ENCODE assay signal across 15 mouse cellular contexts in genomic region chr15:32306557-32307243, GRCm38 (mm10).
DNase-seq lines count a peak whose midpoint lies in the region; ATAC-seq and TF ChIP-seq lines count a peak whose summit lies in the region.
"Had no signal": no experiment of that assay in that cellular context is flagged by ENCODE, and none has a peak within 500 bp of the region (broad histone marks: within the 10 kb centered on the region; RNA-seq: fewer than 3 reads in every experiment).

No protein-coding gene starts in this region.

- WGBS in kidney, embryonic 14.5 days = 52% methylated on average over 6 of the region's 6 CpGs
- WGBS in intestine, embryonic 15.5 days = 44% methylated on average over 6 of the region's 6 CpGs
- 90% methylated on average over 6 of the region's 6 CpGs for WGBS in cerebellum, adult 2 months

- no peak overlapping the region for H3K27ac ChIP-seq in kidney, embryonic 14.5 days (ENCODE audit: low read depth, low read length)
- peak overlapping the region; percentile 42 for H3K27ac ChIP-seq in intestine, embryonic 15.5 days
- H3K27ac ChIP-seq in cerebellum, adult 2 months (ENCODE audit: insufficient read depth, low read length) = no peak overlapping the region
- H3K27ac ChIP-seq: left cerebral cortex, adult 2 months; liver, embryonic 13.5 days; midbrain, embryonic 13.5 days had no signal

- no peaks in the 10 kb centered on the region for H3K27me3 ChIP-seq in kidney, embryonic 14.5 days (ENCODE audit: control insufficient read depth, insufficient read depth, low read length)
- no peaks in the 10 kb centered on the region for H3K27me3 ChIP-seq in megakaryocyte, embryonic 14.5 days (replicated peaks)
- no peaks in the 10 kb centered on the region for H3K27me3 ChIP-seq in intestine, embryonic 15.5 days (replicated peaks)
- H3K27me3 ChIP-seq in cerebellum, adult 2 months (ENCODE audit: control insufficient read depth, insufficient read depth, low read length) = no peaks in the 10 kb centered on the region
- H3K27me3 ChIP-seq: liver, embryonic 13.5 days; midbrain, embryonic 13.5 days had no signal

- no peak overlapping the region for H3K4me2 ChIP-seq in kidney, embryonic 14.5 days (replicated peaks; ENCODE audit: low read depth, low read length)
- H3K4me2 ChIP-seq in intestine, embryonic 15.5 days (replicated peaks) = no peak overlapping the region
- H3K4me2 ChIP-seq: liver, embryonic 13.5 days; midbrain, embryonic 13.5 days had no signal

- no peak overlapping the region for H3K4me3 ChIP-seq in kidney, embryonic 14.5 days (ENCODE audit: low read length)
- H3K4me3 ChIP-seq in megakaryocyte, embryonic 14.5 days (replicated peaks) = peak overlapping the region; percentile 57
- no peak overlapping the region for H3K4me3 ChIP-seq in intestine, embryonic 15.5 days (replicated peaks)
- no peak overlapping the region for H3K4me3 ChIP-seq in cerebellum, adult 2 months (replicated peaks; ENCODE audit: insufficient read depth, low read depth, low read length)
- H3K4me3 ChIP-seq: left cerebral cortex, adult 2 months; liver, embryonic 13.5 days; midbrain, embryonic 13.5 days had no signal

- H3K36me3 ChIP-seq in kidney, embryonic 14.5 days (ENCODE audit: control insufficient read depth, insufficient read depth, low read length) = no peaks in the 10 kb centered on the region
- no peaks in the 10 kb centered on the region for H3K36me3 ChIP-seq in megakaryocyte, embryonic 14.5 days (replicated peaks; ENCODE audit: low read length)
- H3K36me3 ChIP-seq in intestine, embryonic 15.5 days = no peaks in the 10 kb centered on the region
- H3K36me3 ChIP-seq: liver, embryonic 13.5 days; midbrain, embryonic 13.5 days had no signal

- no peaks in the 10 kb centered on the region for H3K9me3 ChIP-seq in kidney, embryonic 14.5 days (ENCODE audit: control insufficient read depth, low read length)
- H3K9me3 ChIP-seq in megakaryocyte, embryonic 14.5 days = peaks cover 6% of the 10 kb centered on the region; the same call in 1 of the 2 replicates
- no peaks in the 10 kb centered on the region for H3K9me3 ChIP-seq in intestine, embryonic 15.5 days
- H3K9me3 ChIP-seq: liver, embryonic 13.5 days; midbrain, embryonic 13.5 days had no signal

- H3K4me1 ChIP-seq in kidney, embryonic 14.5 days (ENCODE audit: control insufficient read depth, insufficient read depth, low read length) = peaks cover 14% of the 10 kb centered on the region
- no peaks in the 10 kb centered on the region for H3K4me1 ChIP-seq in megakaryocyte, embryonic 14.5 days
- H3K4me1 ChIP-seq in intestine, embryonic 15.5 days (replicated peaks) = peaks cover 5% of the 10 kb centered on the region; the same call in 1 of the 2 replicates
- no peaks in the 10 kb centered on the region for H3K4me1 ChIP-seq in cerebellum, adult 2 months (ENCODE audit: control insufficient read depth, insufficient read depth, low read length)
- H3K4me1 ChIP-seq: liver, embryonic 13.5 days had no signal

- no peak for DNase-seq in kidney, adult 9 months
- no peak for DNase-seq in spleen, postnatal 14 days (ENCODE audit: low spot score in 2 of 2)
- DNase-seq in cerebellum, adult 2 months = no peak
- DNase-seq: adrenal gland, adult 2 months; cerebellum, adult 8-10 months; heart, postnatal 14 days; liver, embryonic 13.5 days; lung, postnatal 4 days had no signal

- peak; percentile 68; the same call in 1 of the 2 replicates for ATAC-seq in kidney, embryonic 14.5 days (ENCODE audit: low FRiP score, low TSS enrichment)
- no peak for ATAC-seq in megakaryocyte, adult 5-6 weeks (ENCODE audit: poor library complexity, severe bottlenecking)
- peak; percentile 47; the same call in 1 of the 2 replicates for ATAC-seq in intestine, embryonic 15.5 days
- ATAC-seq: hindbrain, embryonic 16.5 days; midbrain, embryonic 13.5 days had no signal

- no peak overlapping the region for H3K9ac ChIP-seq in kidney, embryonic 14.5 days (ENCODE audit: low read depth, low read length)
- no peak overlapping the region for H3K9ac ChIP-seq in intestine, embryonic 15.5 days
- H3K9ac ChIP-seq: liver, embryonic 13.5 days; midbrain, embryonic 13.5 days had no signal

- no peak for TF ChIP-seq CTCF in cerebellum, adult 2 months (IDR thresholded peaks at IDR 0.05; ENCODE audit: borderline replicate concordance, insufficient read depth, low read depth, low read length)

- TF ChIP-seq POLR2A in cerebellum, adult 2 months (IDR thresholded peaks at IDR 0.05; ENCODE audit: borderline replicate concordance, insufficient read depth, low read length) = no peak
